ENCODE assay signal across 10 mouse cellular contexts in genomic region chr5:35669747-35670411, GRCm38 (mm10). TPM values are rescaled to one million over a fixed set of nuclear protein-coding genes. Genes with fewer than 3 reads are reported as not detected.
DNase-seq lines count a peak whose midpoint lies in the region; ATAC-seq and TF ChIP-seq lines count a peak whose summit lies in the region.
"Had no signal": no experiment of that assay in that cellular context is flagged by ENCODE, and none has a peak within 500 bp of the region (broad histone marks: within the 10 kb centered on the region; RNA-seq: fewer than 3 reads in every experiment).

No protein-coding gene starts in this region.

- H3K9me3 ChIP-seq in forebrain, embryonic 10.5 days = no peaks in the 10 kb centered on the region
- H3K9me3 ChIP-seq in forebrain, embryonic 11.5 days (ENCODE audit: control insufficient read depth, low read length) = no peaks in the 10 kb centered on the region
- H3K9me3 ChIP-seq in lung, embryonic 15.5 days = no peaks in the 10 kb centered on the region
- no peaks in the 10 kb centered on the region for H3K9me3 ChIP-seq in hindbrain, postnatal 0 days (ENCODE audit: low read length)
- H3K9me3 ChIP-seq in neural tube, embryonic 15.5 days (replicated peaks) = no peaks in the 10 kb centered on the region

- no peak for ATAC-seq in forebrain, embryonic 11.5 days (replicated peaks; ENCODE audit: low FRiP score)
- ATAC-seq in lung, embryonic 15.5 days (ENCODE audit: borderline replicate concordance, extremely low read depth, low FRiP score, low TSS enrichment) = no peak
- no peak for ATAC-seq in hindbrain, postnatal 0 days
- ATAC-seq in neural tube, embryonic 15.5 days (ENCODE audit: low FRiP score) = no peak

- no peak overlapping the region for H3K9ac ChIP-seq in forebrain, embryonic 11.5 days (ENCODE audit: low read length)
- no peak overlapping the region for H3K9ac ChIP-seq in lung, embryonic 15.5 days
- no peak overlapping the region; the same call in 1 of the 2 replicates for H3K9ac ChIP-seq in hindbrain, postnatal 0 days (replicated peaks; ENCODE audit: low read length)
- no peak overlapping the region for H3K9ac ChIP-seq in neural tube, embryonic 15.5 days (replicated peaks)

- no peak overlapping the region for H3K4me3 ChIP-seq in forebrain, embryonic 10.5 days
- H3K4me3 ChIP-seq in forebrain, embryonic 11.5 days (ENCODE audit: low read depth, low read length) = no peak overlapping the region
- no peak overlapping the region for H3K4me3 ChIP-seq in lung, embryonic 15.5 days
- H3K4me3 ChIP-seq in hindbrain, postnatal 0 days (ENCODE audit: low read length) = no peak overlapping the region
- no peak overlapping the region for H3K4me3 ChIP-seq in neural tube, embryonic 15.5 days (replicated peaks)

- H3K27me3 ChIP-seq in forebrain, embryonic 10.5 days (ENCODE audit: poor library complexity, severe bottlenecking) = no peaks in the 10 kb centered on the region
- H3K27me3 ChIP-seq in forebrain, embryonic 11.5 days (ENCODE audit: control insufficient read depth, insufficient read depth, low read length) = no peaks in the 10 kb centered on the region
- H3K27me3 ChIP-seq in lung, embryonic 15.5 days = no peaks in the 10 kb centered on the region
- no peaks in the 10 kb centered on the region for H3K27me3 ChIP-seq in hindbrain, postnatal 0 days (ENCODE audit: insufficient read depth, low read length)
- no peaks in the 10 kb centered on the region for H3K27me3 ChIP-seq in neural tube, embryonic 15.5 days (replicated peaks)

- peaks cover 49% of the 10 kb centered on the region for H3K4me1 ChIP-seq in forebrain, embryonic 10.5 days
- peaks cover 3% of the 10 kb centered on the region; the same call in 1 of the 2 replicates for H3K4me1 ChIP-seq in forebrain, embryonic 11.5 days (replicated peaks; ENCODE audit: control insufficient read depth, insufficient read depth, low read length)
- H3K4me1 ChIP-seq in lung, embryonic 15.5 days = peaks cover 58% of the 10 kb centered on the region
- peaks cover 35% of the 10 kb centered on the region for H3K4me1 ChIP-seq in hindbrain, postnatal 0 days (ENCODE audit: insufficient read depth, low read length)
- peaks cover 42% of the 10 kb centered on the region for H3K4me1 ChIP-seq in neural tube, embryonic 15.5 days

- no peak overlapping the region for H3K4me2 ChIP-seq in forebrain, embryonic 11.5 days (ENCODE audit: low read depth, low read length, severe bottlenecking)
- H3K4me2 ChIP-seq in lung, embryonic 15.5 days = peak overlapping the region; percentile 22
- H3K4me2 ChIP-seq in hindbrain, postnatal 0 days (ENCODE audit: low read depth, low read length) = peak overlapping the region; percentile 24; the same call in 1 of the 2 replicates
- no peak overlapping the region for H3K4me2 ChIP-seq in neural tube, embryonic 15.5 days

- 27% methylated on average over 11 of the region's 11 CpGs for WGBS in forebrain, embryonic 10.5 days
- 25% methylated on average over 11 of the region's 11 CpGs for WGBS in forebrain, embryonic 11.5 days
- 15% methylated on average over 11 of the region's 11 CpGs for WGBS in lung, embryonic 15.5 days
- WGBS in hindbrain, postnatal 0 days = 45% methylated on average over 11 of the region's 11 CpGs
- WGBS in neural tube, embryonic 15.5 days = 41% methylated on average over 11 of the region's 11 CpGs

- peak; percentile 35 for DNase-seq in forebrain, embryonic 10.5 days (ENCODE audit: extremely low spot score, low spot score)
- DNase-seq in forebrain, embryonic 11.5 days (ENCODE audit: low spot score) = no peak
- DNase-seq in lung, postnatal 25 days (ENCODE audit: low spot score) = no peak
- peak; percentile 48 for DNase-seq in hindbrain, postnatal 0 days (ENCODE audit: low spot score)
- no peak for DNase-seq in cerebellum, adult 8-10 months
- DNase-seq in spleen, postnatal 14 days (ENCODE audit: low spot score in 2 of 2) = no peak
- DNase-seq: cerebellum, adult 11 months; kidney, adult 11 months had no signal

- peak overlapping the region; percentile 64 for H3K27ac ChIP-seq in forebrain, embryonic 10.5 days
- no peak overlapping the region for H3K27ac ChIP-seq in forebrain, embryonic 11.5 days (ENCODE audit: low read depth, low read length)
- H3K27ac ChIP-seq in lung, embryonic 15.5 days = peak overlapping the region; percentile 91
- peak overlapping the region; percentile 78; the same call in 1 of the 2 replicates for H3K27ac ChIP-seq in hindbrain, postnatal 0 days
- H3K27ac ChIP-seq in neural tube, embryonic 15.5 days (replicated peaks) = 0 out of 2 replicates have a peak overlapping the region, but pooled peaks have one; percentile 64

- TF ChIP-seq CTCF in hindbrain, postnatal 0 days (IDR thresholded peaks at IDR 0.05; ENCODE audit: low read depth) = no peak

- no peaks in the 10 kb centered on the region for H3K36me3 ChIP-seq in forebrain, embryonic 10.5 days (replicated peaks)
- H3K36me3 ChIP-seq in forebrain, embryonic 11.5 days (ENCODE audit: control insufficient read depth, insufficient read depth, low read length) = no peaks in the 10 kb centered on the region
- no peaks in the 10 kb centered on the region for H3K36me3 ChIP-seq in lung, embryonic 15.5 days
- no peaks in the 10 kb centered on the region for H3K36me3 ChIP-seq in hindbrain, postnatal 0 days (ENCODE audit: insufficient read depth, low read length)
- no peaks in the 10 kb centered on the region for H3K36me3 ChIP-seq in neural tube, embryonic 15.5 days

RNA-seq across cellular contexts. Expression of gene Htra3, which starts 9.7 kb away (rescaled TPM):
- 3.1 and 3.6 TPM in 2 replicates for polyA plus RNA-seq in forebrain, embryonic 10.5 days (2016; fragmentation: Nextera tagmentation; extraction: Ambion mirVana)
- polyA plus RNA-seq in forebrain, embryonic 11.5 days (2014; fragmentation: Nextera tagmentation; extraction: Ambion mirVana) = 5.7 and 6.3 TPM in 2 replicates
- 26.0 and 29.2 TPM in 2 replicates for polyA plus RNA-seq in lung, embryonic 15.5 days (2015; fragmentation: Nextera tagmentation; extraction: Ambion mirVana)
- 30.7 and 36.5 TPM in 2 replicates for total RNA-seq in hindbrain, postnatal 0 days (2014; rRNA removed)
- polyA plus RNA-seq in hindbrain, postnatal 0 days (2015; fragmentation: Nextera tagmentation; extraction: Ambion mirVana) = 19.6 and 20.1 TPM in 2 replicates
- 21.3 and 23.9 TPM in 2 replicates for polyA plus RNA-seq in neural tube, embryonic 15.5 days (2015; fragmentation: Nextera tagmentation; extraction: Ambion mirVana)

Comparison
In these comparisons a context has a peak if more than half of its experiments do, and no peak if none do; other contexts are left out.
1. DNase-seq: peak in forebrain, embryonic 10.5 days (single experiment) and hindbrain, postnatal 0 days (single experiment); none in forebrain, embryonic 11.5 days (single experiment), lung, postnatal 25 days (single experiment), cerebellum, adult 8-10 months (single experiment) and spleen, postnatal 14 days (0 of 2).
2. H3K4me2 ChIP-seq: peak in lung, embryonic 15.5 days (single experiment) and hindbrain, postnatal 0 days (single experiment); none in forebrain, embryonic 11.5 days (single experiment) and neural tube, embryonic 15.5 days (single experiment).